Mouse (Mus musculus): Measurements from ENCODE around the gene Trnp1.

GRCm38 (mm10) chr4:133504755-133505485 is 6.6 kb upstream of the Trnp1 start:
- no peak for TF ChIP-seq POLR2A (IDR thresholded peaks at IDR 0.05; ENCODE audit: borderline replicate concordance, low read depth, low read length)
- no peak for TF ChIP-seq CTCF (IDR thresholded peaks at IDR 0.05; ENCODE audit: low read depth, low read length)
